Mouse (Mus musculus) lung, postnatal 25 days (tissue): ENCODE data around the gene Ugcg.

Experiments
- DNase-seq: peaks from one replicate; pipeline ENCODE4 v3.0.0; 2022; ENCODE audit warnings: low spot score

Ugcg gene

DNA sequence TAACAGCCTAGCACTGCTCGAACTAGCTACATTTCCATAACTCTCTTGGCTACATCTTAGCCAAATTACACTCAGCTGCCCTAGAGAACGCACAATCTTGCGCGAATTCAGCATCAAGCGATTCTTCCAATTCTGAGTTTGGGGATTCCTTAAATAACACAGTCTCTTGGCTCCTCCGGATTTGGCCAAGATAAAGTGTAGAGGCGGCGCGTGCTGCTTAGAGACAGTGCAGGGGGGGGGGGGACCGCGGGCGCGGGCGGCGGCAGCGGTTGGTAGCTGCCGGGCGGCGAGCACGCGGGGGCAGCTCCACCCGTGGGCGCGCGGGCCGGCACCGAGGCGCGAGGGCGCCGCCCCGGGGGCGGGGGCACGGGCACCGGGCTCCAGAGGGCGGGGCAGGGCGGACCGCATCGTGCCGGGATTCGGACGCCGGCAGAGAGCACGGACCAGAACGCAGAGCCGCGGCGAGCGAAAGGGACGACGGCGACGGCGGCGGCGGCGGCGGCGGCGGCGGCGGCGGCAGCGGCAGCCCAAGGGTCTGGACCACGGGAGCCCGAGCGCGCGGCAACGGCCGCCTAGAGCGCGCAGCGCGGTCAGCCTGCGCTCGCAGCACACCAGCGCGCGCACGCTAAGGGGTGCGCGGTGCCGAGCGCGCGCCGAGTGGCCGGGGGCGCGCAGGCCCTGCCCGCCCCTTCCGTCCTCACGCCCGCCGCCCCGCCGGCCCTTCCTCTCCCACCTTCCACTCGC, at the start of gene Ugcg:
Gene Ugcg (plus strand): TSS at position 456 of the 744 bp plus-strand sequence.
- DNase-seq = peak; percentile 82

DNA sequence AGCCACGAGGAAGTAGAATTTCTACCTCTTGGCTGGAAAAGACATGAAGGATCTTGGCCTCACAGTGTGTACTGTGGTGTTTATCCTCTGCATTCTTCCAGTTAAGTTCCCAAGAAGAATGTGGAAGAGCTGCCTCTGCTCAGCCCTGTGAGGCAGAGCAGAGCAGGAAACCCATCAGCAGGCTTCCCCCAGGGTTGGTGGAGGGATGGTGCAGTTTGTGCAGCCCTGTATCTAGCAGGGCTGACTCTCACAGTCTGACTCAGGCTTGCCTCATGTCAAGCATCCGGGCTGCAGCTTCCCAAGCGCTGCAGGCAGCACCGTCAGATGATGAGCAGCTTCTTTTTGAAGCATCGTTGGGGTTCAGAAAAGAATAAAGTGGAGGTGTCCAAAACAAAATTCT, 40.0 kb upstream of the Ugcg start:
- DNase-seq = no peak

DNA sequence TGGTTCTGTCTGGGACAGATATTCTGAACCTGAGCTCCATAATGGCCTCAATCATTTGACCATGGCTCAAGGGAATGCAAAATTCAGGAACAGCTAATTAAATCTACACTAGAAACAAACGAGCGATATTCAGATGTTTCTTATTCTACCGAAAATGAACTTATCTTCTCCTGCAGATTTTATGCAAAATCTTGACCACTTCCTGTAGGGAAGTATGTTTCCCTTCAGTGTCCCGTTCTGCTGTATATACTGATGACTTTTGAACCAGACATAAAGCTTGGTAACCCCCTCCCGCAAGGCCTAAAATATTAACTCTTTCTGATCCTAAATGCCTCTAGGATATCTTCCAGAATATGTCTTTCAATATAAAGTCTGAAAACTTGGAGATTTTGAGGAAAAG, 38.1 kb upstream of the Ugcg start:
- no peak for DNase-seq

DNA sequence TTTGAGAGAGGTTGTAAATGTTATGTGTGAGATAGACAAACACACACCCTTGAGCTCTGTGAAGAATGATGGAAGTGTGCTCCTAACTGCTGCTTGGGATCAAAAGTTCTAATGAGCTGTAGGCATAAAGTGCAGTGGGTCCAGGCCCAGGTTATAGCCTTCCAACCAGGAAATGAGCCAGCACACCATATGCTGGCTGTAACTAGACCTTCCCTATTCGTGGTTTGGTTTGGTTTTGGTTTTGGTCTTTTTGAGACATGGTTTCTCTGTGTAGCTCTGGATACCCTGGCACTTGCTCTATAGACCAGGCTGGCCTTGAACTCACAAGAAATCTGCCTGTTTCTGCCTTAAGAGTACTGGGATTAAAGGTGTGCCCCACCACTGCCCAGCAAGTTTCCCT, 37.1 kb upstream of the Ugcg start:
- no peak for DNase-seq

DNA sequence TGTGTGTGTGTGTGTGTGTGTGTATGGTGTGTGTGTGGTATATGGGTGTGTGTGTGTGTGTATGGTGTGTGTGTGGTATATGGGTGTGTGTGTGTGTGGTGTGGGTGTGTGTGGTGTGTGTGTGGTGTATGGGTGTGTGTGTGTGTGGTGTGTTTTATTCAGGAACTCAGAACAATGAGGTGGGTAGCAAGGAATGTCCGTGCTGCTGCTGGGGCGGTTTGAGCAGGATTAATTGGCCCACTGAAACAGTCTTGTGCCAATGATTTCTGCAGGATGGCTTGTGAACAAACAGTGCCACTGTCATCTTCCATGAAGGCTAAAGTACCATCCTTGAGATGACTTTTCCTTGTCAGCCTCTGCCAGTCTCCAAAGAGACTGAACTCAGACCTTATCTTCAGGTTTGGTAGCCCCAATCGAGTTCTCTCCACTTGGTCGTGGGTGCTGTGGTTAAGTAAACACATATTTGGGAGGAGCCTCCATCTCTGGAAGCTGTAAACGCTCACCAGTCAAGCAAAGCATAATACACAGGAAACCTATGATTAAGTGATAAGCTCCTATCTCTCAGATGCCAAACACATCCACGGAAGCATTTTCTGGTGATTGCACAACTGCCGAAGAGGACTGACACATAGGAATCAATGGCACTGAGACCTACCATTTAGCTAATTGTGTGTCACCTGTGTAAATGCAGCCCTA, 32.0 kb upstream of the Ugcg start:
- peak; percentile 26 for DNase-seq

DNA sequence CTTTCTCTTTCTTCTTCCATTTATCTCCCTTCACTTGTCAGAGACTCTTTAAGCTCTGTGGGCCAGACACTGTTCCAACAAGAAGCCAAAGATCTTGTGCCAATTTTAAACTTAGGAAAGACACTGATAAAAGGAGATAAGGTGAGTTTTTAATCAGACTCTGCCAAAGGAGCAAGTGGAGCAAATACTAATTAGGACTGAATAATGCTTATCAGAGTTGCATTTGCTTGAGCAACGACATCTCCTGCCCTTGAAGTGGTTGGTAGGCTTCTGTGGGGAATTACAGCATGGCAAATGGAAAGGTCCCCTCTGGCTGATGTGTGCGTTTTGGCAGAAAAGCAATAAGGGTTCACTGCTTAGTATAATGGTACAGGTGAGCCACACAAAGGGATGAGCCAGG, 31.4 kb upstream of the Ugcg start:
- DNase-seq = no peak

DNA sequence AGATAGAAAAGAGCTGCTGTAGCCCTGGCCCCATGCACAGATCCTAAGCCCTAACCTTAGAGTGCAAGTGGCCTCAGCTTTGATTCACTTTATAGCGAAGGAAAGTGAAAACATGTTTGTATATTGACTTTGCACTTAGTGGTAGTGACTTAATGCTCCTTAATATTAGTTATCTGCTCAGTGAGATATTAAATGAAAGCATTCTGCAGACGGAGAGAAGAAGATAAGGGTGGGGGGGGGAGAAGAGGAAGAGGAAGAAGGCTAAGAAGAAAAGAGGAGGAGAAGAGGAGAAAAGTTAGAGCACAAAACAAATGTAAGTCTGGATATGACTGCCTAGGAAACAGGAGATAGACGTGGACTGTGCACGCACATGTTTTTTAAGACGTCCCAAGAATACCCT, 28.8 kb upstream of the Ugcg start:
- no peak for DNase-seq

DNA sequence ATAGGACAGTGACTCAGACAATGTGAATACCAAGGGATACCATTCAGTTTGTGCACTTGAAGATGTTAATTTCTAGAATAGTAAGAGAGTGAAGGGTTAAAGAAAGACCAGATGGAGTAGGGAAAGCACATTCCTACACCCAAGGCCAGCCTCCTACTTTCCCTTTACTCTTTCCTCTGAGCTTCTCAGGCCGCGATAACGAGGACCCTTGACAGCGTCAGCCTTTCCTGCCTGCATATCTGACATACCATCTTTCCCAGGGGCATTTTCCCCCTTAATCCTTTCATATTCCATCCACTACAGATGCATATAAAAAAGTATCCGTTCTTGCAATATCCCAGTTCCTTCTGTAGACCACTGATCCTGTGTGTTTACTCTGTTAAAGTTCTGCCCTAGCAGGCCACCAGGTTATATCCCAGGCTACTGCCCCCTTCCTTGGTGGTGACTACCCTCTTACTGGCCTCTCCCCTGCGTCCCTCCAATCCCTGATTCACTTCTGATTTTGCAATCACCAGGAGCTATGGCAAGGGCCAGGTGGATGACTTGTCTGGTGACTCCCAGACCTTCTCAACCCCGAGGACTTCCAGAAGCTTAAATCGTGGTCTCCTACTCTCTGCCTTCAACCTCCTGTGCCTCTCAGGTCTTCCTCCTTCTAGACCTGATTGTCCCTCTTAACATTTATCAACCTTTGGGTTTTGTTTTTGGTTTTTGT, 27.9 kb upstream of the Ugcg start:
- no peak for DNase-seq

DNA sequence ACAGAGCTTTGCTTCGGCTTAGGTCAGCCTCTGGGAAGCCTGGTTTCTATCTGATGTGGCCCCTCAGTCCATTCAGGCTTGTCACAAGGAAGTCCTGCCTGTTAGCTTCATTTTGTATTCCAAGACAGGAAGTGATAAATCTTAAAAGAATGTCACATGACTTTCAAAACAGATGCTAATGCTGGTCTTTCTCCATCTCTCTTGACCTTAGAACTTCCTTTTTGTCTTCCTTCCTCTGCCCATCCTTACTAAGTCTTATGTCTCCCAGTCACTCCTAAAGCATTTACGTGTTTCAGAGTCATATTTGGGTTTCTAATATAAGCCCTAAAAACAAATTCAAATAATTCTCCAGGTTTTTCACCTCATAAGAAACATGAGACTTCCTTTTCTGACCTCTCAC, 25.0 kb upstream of the Ugcg start:
- no peak for DNase-seq

DNA sequence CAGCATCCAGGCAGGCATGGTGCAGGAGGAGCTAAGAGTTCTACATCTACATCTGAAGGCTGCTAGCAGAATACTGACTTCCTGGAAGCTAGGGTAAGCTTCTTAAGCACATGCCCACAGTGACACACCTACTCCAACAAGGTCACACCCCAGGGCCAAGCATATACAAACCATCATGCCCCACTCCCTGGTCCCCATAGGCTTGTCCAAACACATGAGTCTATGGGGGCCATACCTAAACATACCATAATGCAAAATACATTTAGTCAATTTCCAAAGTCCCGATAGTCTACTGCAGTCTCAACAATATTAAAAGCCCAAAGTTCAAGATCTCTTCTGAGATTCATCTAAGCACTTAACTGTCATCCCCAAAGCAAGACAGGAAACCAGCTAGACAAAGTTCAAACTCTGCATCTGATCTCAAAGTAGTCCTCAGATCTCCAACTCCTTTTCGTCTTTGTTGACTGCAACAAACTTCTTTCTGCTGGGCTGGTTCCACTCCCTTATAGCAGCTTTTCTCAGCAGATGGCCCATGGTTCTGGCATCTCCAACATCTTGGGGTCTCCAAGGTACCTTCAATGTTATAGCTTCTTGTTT, 21.7 kb upstream of the Ugcg start:
- no peak for DNase-seq

DNA sequence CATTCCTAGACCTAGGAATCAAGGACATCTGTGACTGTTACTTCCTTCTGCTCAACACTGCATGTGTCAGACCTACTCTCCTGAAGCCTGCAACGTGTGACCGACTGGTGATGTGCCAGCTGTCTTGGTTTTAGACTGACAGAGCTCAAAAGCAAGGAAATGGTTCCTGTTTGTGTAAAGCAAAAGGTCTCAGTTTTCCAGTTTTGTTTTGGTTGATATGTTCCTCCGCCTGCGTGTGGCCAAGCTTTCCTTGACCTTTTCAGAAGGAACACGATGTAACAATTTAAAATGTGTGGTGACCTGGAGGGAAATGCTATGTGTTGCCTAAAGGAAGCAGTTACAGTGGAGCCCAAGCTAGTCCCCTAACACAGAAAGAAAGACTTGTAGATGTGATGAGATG, 19.1 kb upstream of the Ugcg start:
- DNase-seq = no peak

DNA sequence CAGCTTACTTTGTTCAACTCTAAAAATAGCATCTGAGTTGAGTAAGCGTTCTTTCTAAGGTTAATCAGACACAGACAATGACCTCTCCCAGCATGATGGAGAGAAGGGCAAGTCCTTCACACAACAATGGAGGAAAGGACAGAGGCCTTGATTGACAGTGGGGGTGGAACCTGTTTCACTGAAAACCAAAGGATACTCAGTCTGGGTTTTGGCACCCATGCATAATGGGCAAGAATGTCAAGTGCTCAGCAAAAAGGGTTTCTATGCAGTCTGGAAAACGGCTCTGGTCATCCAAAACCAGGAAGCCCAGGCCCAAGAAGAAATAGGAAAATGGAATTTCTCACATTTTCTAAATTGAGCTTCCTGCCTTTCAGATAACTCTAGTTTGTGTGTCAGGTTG, 16.4 kb upstream of the Ugcg start:
- no peak for DNase-seq

DNA sequence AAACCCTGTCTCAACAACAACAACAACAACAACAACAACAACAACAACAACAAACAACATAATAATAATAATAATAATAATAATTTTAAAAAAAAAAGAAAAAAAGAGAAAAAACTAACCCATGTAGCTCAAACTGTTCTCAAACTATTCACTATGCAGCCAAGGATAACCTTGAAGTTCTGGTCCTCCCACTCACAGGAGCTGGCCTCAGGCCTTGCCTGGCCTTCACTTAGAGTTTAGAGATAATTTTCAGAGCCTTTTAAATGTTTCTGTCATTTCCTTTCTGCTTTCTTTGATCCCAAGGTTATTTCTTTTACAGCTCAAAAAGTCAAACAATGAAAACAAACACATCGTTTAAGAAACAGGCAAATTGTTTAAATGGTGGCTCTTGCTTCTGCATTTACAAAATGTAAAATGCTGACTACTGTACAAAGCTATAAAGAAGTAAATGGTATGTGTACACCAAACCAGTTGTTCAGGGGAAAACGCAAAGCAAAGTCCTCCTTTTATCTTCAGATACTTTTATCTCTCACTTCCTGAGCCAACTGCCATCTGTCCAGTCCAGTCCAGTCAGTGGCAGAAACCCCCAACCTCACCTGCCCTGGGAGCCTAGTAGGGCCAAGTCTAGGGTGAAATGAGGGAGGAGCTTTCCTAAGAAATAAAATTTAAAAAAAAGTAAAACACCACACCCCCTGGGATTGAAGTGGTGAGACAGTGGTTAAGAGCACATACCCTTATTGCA, 15.7 kb upstream of the Ugcg start:
- no peak for DNase-seq

DNA sequence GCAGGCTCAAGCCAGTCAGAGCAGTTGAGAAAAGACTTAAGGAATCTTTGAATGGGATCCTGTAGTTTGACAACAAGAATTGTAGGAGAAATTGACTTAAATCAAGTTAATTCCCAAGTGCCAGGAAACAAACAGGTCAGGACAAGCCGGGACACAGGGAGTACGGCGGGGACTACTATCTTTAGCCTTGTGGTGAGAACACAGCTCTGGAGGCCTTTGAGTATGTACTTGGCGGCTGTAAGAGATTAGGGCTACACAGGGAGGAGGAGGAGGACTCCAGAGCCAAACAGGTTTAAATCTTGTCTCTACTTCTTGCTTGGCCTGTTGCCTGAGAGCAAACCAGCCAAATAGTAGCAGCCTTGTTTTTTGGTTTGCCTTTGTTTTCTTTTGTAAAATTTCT, 14.1 kb upstream of the Ugcg start:
- no peak for DNase-seq

DNA sequence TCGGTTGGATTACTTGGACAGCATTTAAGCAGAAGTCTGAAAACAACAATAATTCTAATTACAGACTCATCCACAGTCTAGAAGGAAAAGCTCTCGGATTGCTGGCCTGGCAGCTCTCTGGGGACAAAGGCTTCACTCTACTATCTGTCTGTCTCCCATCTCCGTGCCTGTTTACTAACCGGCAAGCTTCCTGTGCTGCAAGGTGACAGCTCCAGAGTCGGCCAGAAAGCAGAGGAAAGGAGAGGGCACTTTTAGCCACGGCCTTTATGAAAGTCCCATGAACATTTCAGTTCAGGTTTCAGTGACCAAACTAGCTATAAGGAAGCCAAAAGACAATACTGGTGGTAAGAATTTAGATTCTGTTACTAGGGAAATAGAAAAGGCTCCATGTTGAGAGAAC, 13.1 kb upstream of the Ugcg start:
- no peak for DNase-seq

DNA sequence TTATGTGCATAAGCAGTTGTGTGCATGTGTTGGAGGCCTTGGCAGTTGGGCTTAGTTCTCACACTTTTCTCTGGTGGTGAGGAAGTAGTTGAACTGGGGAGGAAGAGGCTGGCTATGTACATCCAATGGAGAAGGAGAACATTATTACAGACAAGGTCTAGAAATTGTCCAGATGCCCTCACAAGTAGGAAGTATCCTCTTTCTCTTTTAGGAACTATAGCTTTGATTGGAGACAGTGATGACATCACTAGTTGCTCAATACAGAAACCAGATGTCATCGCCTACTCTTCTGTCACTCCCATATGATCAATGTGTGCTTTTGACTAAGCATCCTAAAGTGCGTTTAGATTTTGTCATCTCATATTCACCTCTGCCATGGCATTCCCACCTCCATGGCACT, 11.5 kb upstream of the Ugcg start:
- DNase-seq = no peak

DNA sequence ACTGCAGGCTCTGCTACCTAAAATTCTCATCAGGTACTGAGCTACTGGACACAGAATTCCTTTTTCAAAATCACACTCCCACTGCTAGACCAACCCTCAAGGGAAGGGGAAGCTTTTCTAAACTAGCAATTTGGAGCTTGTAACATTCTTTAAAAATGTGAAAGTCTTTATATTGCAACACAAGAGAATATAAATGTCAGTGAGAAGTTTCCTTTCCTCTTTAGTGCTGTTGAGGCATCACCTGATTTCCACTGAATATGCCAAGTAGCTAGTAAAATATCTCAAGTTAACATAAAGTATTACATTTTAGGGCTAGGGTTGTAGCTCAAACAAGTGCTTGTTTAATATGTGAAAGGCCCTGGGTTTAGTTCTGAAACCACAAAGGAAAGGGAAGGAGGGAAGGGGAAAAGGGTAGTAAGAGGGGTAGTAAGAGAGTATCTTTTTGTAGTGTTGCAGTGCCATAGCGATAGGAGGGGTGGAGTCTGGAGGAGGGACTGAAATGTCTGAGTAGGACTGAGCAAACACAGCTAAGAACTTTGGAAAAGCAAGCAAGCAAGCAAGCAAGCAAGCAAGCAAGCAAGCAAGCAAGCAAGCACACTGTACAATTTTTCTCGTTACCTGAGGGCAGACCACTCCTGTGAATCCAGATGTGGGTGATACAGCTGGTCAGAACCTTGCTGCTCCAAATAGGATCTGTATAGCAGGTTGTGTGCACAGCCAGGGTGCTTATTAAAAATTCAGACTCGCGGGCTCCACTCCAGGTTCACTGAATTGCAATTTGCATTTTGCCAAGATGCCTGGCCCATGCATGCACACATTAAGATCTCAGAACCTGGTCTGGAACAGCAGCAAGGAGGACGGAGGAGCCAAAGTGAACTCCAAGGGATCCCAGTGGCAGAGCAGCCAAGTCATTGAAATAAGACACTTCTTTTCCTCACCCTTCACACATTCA, 7.5 kb upstream of the Ugcg start:
- DNase-seq = no peak

DNA sequence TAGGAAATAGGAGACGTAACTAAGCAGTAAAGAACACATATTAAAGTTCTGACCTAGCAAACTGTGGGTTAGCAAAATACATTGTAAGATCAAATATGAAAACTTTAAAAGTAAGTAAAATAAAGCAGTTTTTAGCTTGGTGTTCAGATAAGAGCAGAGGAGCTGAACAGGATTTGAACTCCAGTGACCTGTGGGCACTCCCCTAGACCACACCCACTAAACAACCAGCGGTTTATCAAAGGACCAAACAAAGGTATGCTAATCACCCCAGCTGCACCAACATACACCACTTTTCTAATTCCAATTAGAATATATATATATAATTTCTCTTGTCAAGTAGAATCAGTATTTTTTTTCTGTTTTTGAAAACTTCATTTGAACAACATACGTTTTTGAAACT, 3.4 kb upstream of the Ugcg start:
- no peak for DNase-seq

DNA sequence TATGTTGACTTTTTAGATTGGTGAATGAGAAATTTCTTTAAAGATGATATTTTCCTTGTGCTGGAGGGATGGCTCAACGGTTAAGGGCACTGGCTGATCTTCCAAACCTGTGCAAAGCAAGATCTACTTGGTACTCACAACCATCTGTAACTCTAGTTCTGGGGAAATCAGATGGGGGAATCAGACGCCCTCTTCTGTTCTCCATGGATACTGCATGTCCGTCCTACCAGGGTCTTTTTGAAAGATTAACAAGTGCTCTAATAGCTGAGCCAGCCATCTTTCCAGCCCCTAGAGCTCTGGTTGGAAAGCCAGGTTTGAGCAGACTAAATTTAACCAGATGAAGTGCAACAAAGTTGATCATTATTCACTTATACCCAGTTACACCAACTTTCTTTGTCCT, 1.8 kb upstream of the Ugcg start:
- DNase-seq = peak; percentile 56

DNA sequence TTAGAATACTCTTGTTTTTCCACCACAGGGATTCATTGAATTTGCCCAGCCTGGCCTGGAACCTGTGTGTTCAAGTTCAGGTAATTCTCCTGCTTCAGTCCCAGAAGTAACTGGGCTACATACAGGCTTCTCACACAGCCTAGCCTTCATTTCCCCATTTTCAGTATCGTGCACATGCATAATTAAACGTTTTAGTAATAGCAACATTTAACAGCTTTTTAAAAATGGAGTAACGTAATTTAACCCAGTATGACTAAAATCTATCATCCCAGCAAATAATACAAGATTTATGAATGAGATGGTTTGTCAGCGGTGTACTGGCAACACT, 619 bp upstream of the Ugcg start:
- DNase-seq = no peak

DNA sequence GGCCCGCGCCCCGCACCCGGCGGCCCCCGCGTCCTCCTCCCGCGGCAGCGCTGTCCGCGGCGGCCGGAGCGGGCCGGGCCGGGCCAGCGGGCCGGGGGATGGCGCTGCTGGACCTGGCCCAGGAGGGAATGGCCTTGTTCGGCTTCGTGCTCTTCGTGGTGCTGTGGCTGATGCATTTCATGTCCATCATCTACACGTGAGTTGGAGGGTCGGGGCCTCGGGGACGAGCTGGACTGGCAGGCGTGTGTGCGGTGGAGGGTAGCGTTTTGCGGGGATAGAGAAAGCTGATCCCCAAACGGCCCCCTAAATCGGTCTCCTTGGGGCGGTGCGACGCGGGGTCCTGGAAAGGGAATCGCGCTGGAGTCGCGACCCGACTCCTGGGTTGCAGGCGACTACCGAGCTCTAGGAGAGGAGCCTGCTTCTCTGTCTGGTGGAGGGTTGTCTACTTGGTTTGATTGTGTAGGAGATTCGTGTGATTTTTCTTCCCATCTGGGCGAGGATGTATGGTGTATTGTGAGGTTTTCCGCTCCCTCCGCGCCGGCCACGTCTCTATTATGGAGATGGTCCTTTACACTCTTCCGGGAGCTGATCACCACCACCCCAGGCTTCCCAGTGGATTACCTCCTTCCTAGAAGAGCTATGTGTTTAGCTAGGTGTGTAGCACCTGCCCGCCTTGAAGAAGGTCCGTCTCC, 635 bp downstream of the Ugcg start:
- DNase-seq = no peak
